Mouse (Mus musculus) erythroblast, embryonic 14.5 days (primary cell): ENCODE results near the gene Alx3. TPM values are rescaled to one million over a fixed set of nuclear protein-coding genes. Genes with fewer than 3 reads are reported as not detected.

Experiments used
- H3K27me3 ChIP-seq: 2 replicates; pipeline ENCODE4 v1.6.1; 2012; ENCODE audit warnings: inconsistent platforms; ENCODE audit not compliant: control insufficient read depth
- H3K36me3 ChIP-seq: 2 replicates; pipeline ENCODE4 v1.6.1; 2012; ENCODE audit warnings: mild to moderate bottlenecking, inconsistent platforms; ENCODE audit not compliant: control insufficient read depth
- H3K4me1 ChIP-seq: 2 replicates; pipeline ENCODE4 v1.6.1; 2012; ENCODE audit warnings: inconsistent platforms; ENCODE audit not compliant: control insufficient read depth
- H3K4me3 ChIP-seq: replicated peaks from 2 replicates; pipeline ENCODE3; 2012; ENCODE audit warnings: moderate library complexity, mild to moderate bottlenecking, inconsistent platforms
- H3K9me3 ChIP-seq: 2 replicates; pipeline ENCODE4 v1.6.1; 2012; ENCODE audit warnings: low read length, inconsistent platforms, mixed read lengths; ENCODE audit not compliant: control insufficient read depth
- GATA1 ChIP-seq: IDR thresholded peaks from 2 replicates; pipeline ENCODE4 v1.6.1; 2012; ENCODE audit warnings: low read length, inconsistent platforms, mixed read lengths
- TAL1 ChIP-seq: IDR thresholded peaks from 3 replicates; pipeline ENCODE4 v1.6.1; 2012; ENCODE audit warnings: low read length, inconsistent platforms, mixed read lengths
- polyA plus RNA-seq: library from polyadenylated mRNA; stranded (reverse); fragments of >175 nt; gene quantifications from 2 replicates; pipeline ENCODE4 v1.2.3, GENCODE M21; 2012

Gene Alx3
- polyA plus RNA-seq, 1 experiment = not detected

DNA sequence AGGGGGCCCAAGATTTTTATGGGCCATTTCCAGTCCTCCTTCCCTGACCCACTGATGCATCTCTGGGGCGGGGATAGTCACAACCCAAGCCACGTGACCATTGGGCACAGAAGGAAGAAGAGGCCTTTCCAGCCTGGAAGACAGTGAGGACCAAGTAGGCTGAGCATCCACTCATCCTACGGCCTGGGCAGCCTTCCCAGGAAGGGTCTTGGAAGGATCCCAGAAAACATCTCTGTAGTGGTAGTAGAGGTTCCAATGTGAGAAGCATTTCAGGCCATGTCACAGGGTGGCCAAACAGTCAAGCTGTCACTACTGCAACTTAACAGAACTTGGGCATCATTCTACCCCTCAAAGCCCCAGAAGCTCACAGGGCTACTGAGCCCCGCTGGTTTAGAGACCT, 32.2 kb upstream of the Alx3 start:
- H3K9me3 ChIP-seq = no peaks in the 10 kb centered on the region
- peaks cover 8% of the 10 kb centered on the region for H3K27me3 ChIP-seq
- H3K4me3 ChIP-seq = no peak overlapping the region
- TF ChIP-seq TAL1 = no peak
- no peak for TF ChIP-seq GATA1
- H3K4me1 ChIP-seq = no peaks in the 10 kb centered on the region
- H3K36me3 ChIP-seq = no peaks in the 10 kb centered on the region

- peaks cover 18% of the 10 kb centered on the region for H3K27me3 ChIP-seq
- no peak overlapping the region for H3K4me3 ChIP-seq
- no peaks in the 10 kb centered on the region for H3K4me1 ChIP-seq
- TF ChIP-seq GATA1 (no peak), TAL1 (no peak)
- H3K9me3 ChIP-seq = no peaks in the 10 kb centered on the region
- H3K36me3 ChIP-seq = no peaks in the 10 kb centered on the region
Observed at GRCm38 (mm10) chr3:107563880-107564279, 31.0 kb upstream of the Alx3 start.

DNA sequence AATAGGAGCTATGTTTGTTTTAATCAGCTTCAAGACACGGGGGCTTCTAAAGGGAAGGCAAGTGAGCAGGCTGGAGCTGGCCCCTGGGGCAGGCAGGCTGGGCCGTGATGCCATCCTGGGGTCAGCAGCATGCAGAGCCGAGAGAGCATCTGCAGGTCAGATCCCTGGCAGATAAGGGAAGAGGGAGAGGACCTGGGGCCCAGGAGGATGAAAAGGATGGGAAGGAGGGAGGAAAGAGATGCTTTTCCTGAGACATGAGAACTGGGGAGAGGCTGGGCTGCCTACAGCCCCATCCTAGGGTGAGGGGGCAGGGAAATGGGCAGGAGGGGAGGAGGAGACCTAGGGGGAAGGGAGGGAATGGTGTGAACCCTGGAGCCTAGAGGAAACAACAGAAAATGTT, 29.5 kb upstream of the Alx3 start:
- TF ChIP-seq GATA1 (no peak), TAL1 (no peak)

DNA sequence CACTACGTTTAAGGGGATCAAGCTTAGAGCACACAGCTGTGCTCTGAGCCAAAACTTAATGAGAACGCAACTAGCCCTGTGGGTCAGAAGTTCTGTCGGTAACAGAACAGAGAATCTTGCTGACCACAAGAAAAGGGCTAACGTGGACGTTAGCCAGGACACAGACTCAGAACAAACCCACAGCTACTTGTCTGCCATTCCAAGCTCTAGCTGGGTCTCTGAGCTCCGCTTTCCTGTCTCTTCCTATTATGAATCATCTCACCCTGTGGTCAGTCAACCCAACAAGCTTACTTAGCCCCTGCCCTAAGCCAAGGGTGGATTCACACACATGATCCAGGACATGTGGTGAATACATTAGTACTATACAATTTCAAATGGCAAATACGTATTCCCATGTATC, 27.1 kb upstream of the Alx3 start:
- Histone ChIP-seq H3K4me1 (no peaks in the 10 kb centered on the region), H3K27me3 (peaks cover 21% of the 10 kb centered on the region), H3K4me3 (no peak overlapping the region), H3K9me3 (no peaks in the 10 kb centered on the region), H3K36me3 (no peaks in the 10 kb centered on the region)
- TF ChIP-seq TAL1 (no peak), GATA1 (no peak)

More for the DNA sequence above, 29.5 kb upstream of the Alx3 start:
- H3K4me1 ChIP-seq = no peaks in the 10 kb centered on the region
- peaks cover 21% of the 10 kb centered on the region for H3K27me3 ChIP-seq
- H3K36me3 ChIP-seq = no peaks in the 10 kb centered on the region
- H3K4me3 ChIP-seq = no peak overlapping the region
- no peaks in the 10 kb centered on the region for H3K9me3 ChIP-seq

- Histone ChIP-seq H3K36me3 (no peaks in the 10 kb centered on the region), H3K27me3 (peaks cover 21% of the 10 kb centered on the region), H3K4me1 (no peaks in the 10 kb centered on the region), H3K4me3 (no peak overlapping the region), H3K9me3 (no peaks in the 10 kb centered on the region)
- TF ChIP-seq TAL1 (no peak), GATA1 (no peak)
Observed at GRCm38 (mm10) chr3:107568721-107569120, 26.1 kb upstream of the Alx3 start.

GRCm38 (mm10) chr3:107571205-107571604, 23.6 kb upstream of the Alx3 start:
- Histone ChIP-seq H3K9me3 (no peaks in the 10 kb centered on the region), H3K4me1 (no peaks in the 10 kb centered on the region), H3K27me3 (peaks cover 21% of the 10 kb centered on the region), H3K4me3 (no peak overlapping the region), H3K36me3 (no peaks in the 10 kb centered on the region)
- TF ChIP-seq GATA1 (no peak), TAL1 (no peak)

DNA sequence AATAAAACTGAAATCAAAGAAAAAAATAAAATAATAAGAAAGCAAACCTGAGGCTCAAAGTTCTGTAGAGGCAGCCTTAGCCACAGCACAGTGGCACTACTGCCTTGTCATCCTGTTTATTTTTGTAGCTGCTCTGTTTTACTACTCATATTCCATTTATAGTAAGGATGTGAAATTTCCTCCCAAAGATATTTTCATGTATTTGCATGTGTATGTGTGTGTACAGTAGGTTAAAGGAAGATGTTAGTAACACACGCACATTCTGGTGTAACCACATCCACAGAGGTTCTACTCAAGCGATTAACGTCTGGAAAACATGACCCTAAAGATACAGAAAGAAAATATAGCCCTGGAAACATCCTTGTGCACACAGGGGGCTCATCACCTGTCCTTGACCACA, 18.0 kb upstream of the Alx3 start:
- Histone ChIP-seq H3K27me3 (peaks cover 23% of the 10 kb centered on the region), H3K4me1 (peaks cover 19% of the 10 kb centered on the region), H3K36me3 (no peaks in the 10 kb centered on the region), H3K4me3 (no peak overlapping the region), H3K9me3 (no peaks in the 10 kb centered on the region)
- TF ChIP-seq GATA1 (no peak), TAL1 (no peak)

DNA sequence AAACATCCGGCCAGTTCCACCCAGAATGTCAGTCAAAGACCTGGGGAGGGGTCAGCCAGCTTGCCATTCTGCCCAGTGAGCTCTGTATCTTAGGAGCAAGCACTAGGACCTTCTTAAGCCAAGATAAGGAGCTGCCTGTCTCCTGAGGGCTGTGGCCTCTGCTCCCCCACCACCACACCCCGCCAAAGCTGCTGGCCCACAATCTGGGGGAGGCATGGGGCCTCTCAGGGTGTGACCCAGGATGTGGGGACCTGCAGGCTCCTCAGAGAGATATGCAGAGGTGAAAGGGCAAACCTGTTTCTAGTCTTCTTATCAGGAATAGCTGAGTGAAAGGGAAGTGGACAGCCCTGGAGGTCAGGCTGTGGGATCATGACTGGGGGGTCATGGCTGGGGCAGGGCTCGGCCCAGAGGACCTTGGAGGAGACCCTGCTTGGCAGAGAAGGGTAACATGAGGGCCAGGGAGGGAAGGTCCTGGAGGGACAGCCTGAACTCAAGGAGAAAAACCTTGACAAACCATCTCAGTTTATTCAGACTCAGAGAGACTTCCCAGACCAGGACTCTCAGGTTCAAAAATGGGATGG, 16.9 kb upstream of the Alx3 start:
- Histone ChIP-seq H3K36me3 (no peaks in the 10 kb centered on the region), H3K4me3 (no peak overlapping the region), H3K4me1 (peaks cover 19% of the 10 kb centered on the region), H3K27me3 (peaks cover 34% of the 10 kb centered on the region), H3K9me3 (no peaks in the 10 kb centered on the region; the same call in 1 of the 2 replicates)
- no peak for TF ChIP-seq GATA1
- no peak for TF ChIP-seq TAL1

GRCm38 (mm10) chr3:107579466-107579865, 15.4 kb upstream of the Alx3 start:
- TF ChIP-seq TAL1 (no peak), GATA1 (no peak)
- H3K27me3 ChIP-seq = peaks cover 49% of the 10 kb centered on the region

More at GRCm38 (mm10) chr3:107579466-107579865, 15.4 kb upstream of the Alx3 start:
- H3K4me3 ChIP-seq = no peak overlapping the region
- no peaks in the 10 kb centered on the region; the same call in 1 of the 2 replicates for H3K9me3 ChIP-seq
- no peaks in the 10 kb centered on the region for H3K36me3 ChIP-seq
- peaks cover 19% of the 10 kb centered on the region for H3K4me1 ChIP-seq
